Mouse (Mus musculus): ENCODE data around the gene D5Ertd579e. TPM values are rescaled to one million over a fixed set of nuclear protein-coding genes. Genes with fewer than 3 reads are reported as not detected.

The D5Ertd579e gene
- total RNA-seq, 2 experiments from 2014 or later = 100 to 106 TPM

- DNase-seq = no peak
These were observed 24.4 kb upstream of the D5Ertd579e start for GRCm38 (mm10) chr5:36720219-36720618.

GRCm38 (mm10) chr5:36719601-36720000, 23.8 kb upstream of the D5Ertd579e start:
- no peak for DNase-seq

- DNase-seq = no peak
These were observed 23.3 kb upstream of the D5Ertd579e start for GRCm38 (mm10) chr5:36719135-36719534.

- DNase-seq = no peak
These were observed 22.1 kb upstream of the D5Ertd579e start for GRCm38 (mm10) chr5:36717889-36718288.

GRCm38 (mm10) chr5:36716816-36717215, 21.0 kb upstream of the D5Ertd579e start:
- DNase-seq = no peak

- DNase-seq = no peak
These were observed 19.0 kb upstream of the D5Ertd579e start for GRCm38 (mm10) chr5:36714832-36715231.

- no peak for DNase-seq
These were observed 17.9 kb upstream of the D5Ertd579e start for GRCm38 (mm10) chr5:36713693-36714092.

- DNase-seq = no peak
These were observed 17.0 kb upstream of the D5Ertd579e start for GRCm38 (mm10) chr5:36712553-36713534.

GRCm38 (mm10) chr5:36711863-36712262, 16.0 kb upstream of the D5Ertd579e start:
- DNase-seq = no peak

- no peak for DNase-seq
These were observed 10.0 kb upstream of the D5Ertd579e start for GRCm38 (mm10) chr5:36705792-36706191.

GRCm38 (mm10) chr5:36705390-36705789, 9.6 kb upstream of the D5Ertd579e start:
- no peak for DNase-seq

- DNase-seq = no peak
These were observed 8.9 kb upstream of the D5Ertd579e start for GRCm38 (mm10) chr5:36704684-36705083.

GRCm38 (mm10) chr5:36700939-36701620, 5.3 kb upstream of the D5Ertd579e start:
- no peak for DNase-seq

- no peak for DNase-seq
These were observed 2.9 kb upstream of the D5Ertd579e start for GRCm38 (mm10) chr5:36698689-36699088.

GRCm38 (mm10) chr5:36698067-36698670, 2.3 kb upstream of the D5Ertd579e start:
- no peak for DNase-seq

- no peak for DNase-seq
These were observed 878 bp upstream of the D5Ertd579e start for GRCm38 (mm10) chr5:36696504-36697300.

- DNase-seq = no peak
These were observed 819 bp downstream of the D5Ertd579e start for GRCm38 (mm10) chr5:36695005-36695404.

- no peak for DNase-seq
These were observed 2.2 kb downstream of the D5Ertd579e start for GRCm38 (mm10) chr5:36693651-36694050.

- no peak for DNase-seq
These were observed 4.4 kb downstream of the D5Ertd579e start for GRCm38 (mm10) chr5:36691423-36691822.

GRCm38 (mm10) chr5:36685170-36685569, 10.7 kb downstream of the D5Ertd579e start:
- no peak for DNase-seq

- DNase-seq = no peak
These were observed 12.2 kb downstream of the D5Ertd579e start for GRCm38 (mm10) chr5:36683586-36683985.

GRCm38 (mm10) chr5:36681219-36681618, 14.6 kb downstream of the D5Ertd579e start:
- DNase-seq = no peak
